ENCODE assay signal across 31 mouse cellular contexts in genomic region chrX:156832176-156832575, GRCm38 (mm10).
"Had no signal": no experiment of that assay in that cellular context is flagged by ENCODE, and none has a peak within 500 bp of the region (broad histone marks: within the 10 kb centered on the region; RNA-seq: fewer than 3 reads in every experiment).

No protein-coding gene starts in this region.

- H3K9me3 ChIP-seq: limb, embryonic 10.5 days; limb, embryonic 12.5 days; limb, embryonic 13.5 days; limb, embryonic 15.5 days; liver, embryonic 12.5 days; liver, embryonic 13.5 days; liver, embryonic 15.5 days; lung, embryonic 15.5 days; midbrain, embryonic 10.5 days; midbrain, embryonic 12.5 days; midbrain, embryonic 13.5 days; midbrain, embryonic 15.5 days had no signal

- H3K27me3 ChIP-seq: limb, embryonic 12.5 days; limb, embryonic 13.5 days; limb, embryonic 15.5 days; liver, embryonic 12.5 days; liver, embryonic 13.5 days; liver, embryonic 15.5 days; lung, embryonic 15.5 days; megakaryocyte, embryonic 14.5 days; midbrain, embryonic 12.5 days; midbrain, embryonic 13.5 days; midbrain, embryonic 15.5 days had no signal

- H3K9ac ChIP-seq: limb, embryonic 12.5 days; limb, embryonic 13.5 days; limb, embryonic 15.5 days; liver, embryonic 12.5 days; liver, embryonic 13.5 days; liver, embryonic 14.5 days; liver, embryonic 15.5 days; liver, postnatal 0 days; lung, embryonic 14.5 days; lung, embryonic 15.5 days; midbrain, embryonic 12.5 days; midbrain, embryonic 13.5 days; midbrain, embryonic 15.5 days had no signal

- H3K4me2 ChIP-seq: limb, embryonic 12.5 days; limb, embryonic 13.5 days; limb, embryonic 15.5 days; liver, embryonic 11.5 days; liver, embryonic 12.5 days; liver, embryonic 13.5 days; liver, embryonic 15.5 days; lung, embryonic 14.5 days; lung, embryonic 15.5 days; midbrain, embryonic 11.5 days; midbrain, embryonic 12.5 days; midbrain, embryonic 13.5 days; midbrain, embryonic 15.5 days had no signal

- ATAC-seq: liver, embryonic 12.5 days; liver, postnatal 0 days; lung, postnatal 0 days; midbrain, embryonic 13.5 days; midbrain, embryonic 15.5 days; midbrain, embryonic 16.5 days had no signal

- H3K4me1 ChIP-seq: limb, embryonic 10.5 days; limb, embryonic 12.5 days; limb, embryonic 13.5 days; limb, embryonic 15.5 days; liver, embryonic 12.5 days; liver, embryonic 13.5 days; liver, embryonic 15.5 days; lung, embryonic 15.5 days; megakaryocyte, embryonic 14.5 days; midbrain, embryonic 10.5 days; midbrain, embryonic 12.5 days; midbrain, embryonic 13.5 days; midbrain, embryonic 15.5 days had no signal

- DNase-seq: left cerebral cortex, postnatal 4 days; liver; liver, embryonic 13.5 days; liver, postnatal 0 days; lung, adult 18-20 months; lung, adult 2 months; lung, embryonic 14.5 days; lung, postnatal 10 days; lung, postnatal 14 days; lung, postnatal 36 days; lung, postnatal 4 days; midbrain, embryonic 14.5 days had no signal

- H3K36me3 ChIP-seq: limb, embryonic 10.5 days; limb, embryonic 12.5 days; limb, embryonic 13.5 days; limb, embryonic 15.5 days; liver, embryonic 12.5 days; liver, embryonic 13.5 days; liver, embryonic 15.5 days; lung, embryonic 15.5 days; midbrain, embryonic 10.5 days; midbrain, embryonic 12.5 days; midbrain, embryonic 13.5 days; midbrain, embryonic 15.5 days had no signal

- H3K4me3 ChIP-seq: limb, embryonic 10.5 days; limb, embryonic 12.5 days; limb, embryonic 13.5 days; limb, embryonic 15.5 days; liver, embryonic 12.5 days; liver, embryonic 13.5 days; liver, embryonic 15.5 days; lung, embryonic 15.5 days; megakaryocyte, embryonic 14.5 days; midbrain, embryonic 10.5 days; midbrain, embryonic 12.5 days; midbrain, embryonic 13.5 days; midbrain, embryonic 15.5 days; myocyte had no signal

- H3K27ac ChIP-seq: limb, embryonic 10.5 days; limb, embryonic 12.5 days; limb, embryonic 13.5 days; limb, embryonic 15.5 days; liver, embryonic 12.5 days; liver, embryonic 13.5 days; liver, embryonic 14.5 days; liver, embryonic 15.5 days; lung, embryonic 15.5 days; macrophage; midbrain, embryonic 10.5 days; midbrain, embryonic 12.5 days; midbrain, embryonic 13.5 days; midbrain, embryonic 15.5 days had no signal
